9 mouse cellular contexts compared by ENCODE assay signal in the genomic region with DNA sequence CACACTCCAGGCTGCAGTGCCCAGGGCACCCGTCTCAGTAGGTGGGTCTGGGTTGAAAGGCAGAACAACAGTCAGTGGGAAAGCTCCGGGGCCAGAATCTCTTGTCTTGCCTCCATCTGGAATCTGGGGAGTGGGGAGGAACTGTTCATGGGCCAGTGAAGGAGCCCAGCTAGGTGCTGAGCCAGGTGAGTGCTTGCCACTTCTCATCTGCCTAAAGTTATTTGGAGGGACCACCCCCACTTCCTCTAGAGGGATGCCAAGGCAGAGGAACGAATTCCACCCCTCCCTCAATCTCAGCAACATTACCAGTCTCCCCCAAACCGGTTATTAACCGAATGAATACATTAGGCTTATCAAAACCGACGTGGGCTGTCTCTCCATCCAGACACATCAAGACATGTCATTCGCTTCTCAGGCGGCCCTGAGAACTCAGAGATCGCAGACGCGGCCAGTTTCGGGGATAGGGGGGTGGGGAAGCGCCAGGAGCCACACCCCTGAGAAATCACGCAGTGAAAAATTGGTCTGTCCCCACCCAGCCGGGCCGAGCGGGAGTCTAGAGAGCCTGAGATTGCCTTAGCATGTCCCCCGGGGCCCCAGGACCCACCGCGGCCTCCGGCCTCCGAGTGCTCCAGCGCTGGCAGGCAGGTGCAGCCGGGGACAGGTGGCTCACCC. TPM values are rescaled to one million over a fixed set of nuclear protein-coding genes. Genes with fewer than 3 reads are reported as not detected.
DNase-seq lines count a peak whose midpoint lies in the region; ATAC-seq and TF ChIP-seq lines count a peak whose summit lies in the region.
"Had no signal": no experiment of that assay in that cellular context is flagged by ENCODE, and none has a peak within 500 bp of the region (broad histone marks: within the 10 kb centered on the region; RNA-seq: fewer than 3 reads in every experiment).

No protein-coding gene starts in this region.

- ATAC-seq in forebrain, embryonic 14.5 days: no peak
- no peak for ATAC-seq in lung, embryonic 14.5 days (ENCODE audit: insufficient read depth)
- no peak for ATAC-seq in intestine, postnatal 0 days
- ATAC-seq in neural tube, embryonic 14.5 days (ENCODE audit: low read depth): no peak
- ATAC-seq in megakaryocyte progenitor cell, adult 5-6 weeks (replicated peaks; ENCODE audit: poor library complexity): no peak

- H3K27ac ChIP-seq in forebrain, embryonic 10.5 days: no peak overlapping the region
- no peak overlapping the region for H3K27ac ChIP-seq in forebrain, embryonic 14.5 days (ENCODE audit: low read depth, low read length)
- no peak overlapping the region for H3K27ac ChIP-seq in lung, embryonic 14.5 days (ENCODE audit: low read depth)
- H3K27ac ChIP-seq in intestine, postnatal 0 days (ENCODE audit: low read depth, low read length): no peak overlapping the region
- no peak overlapping the region for H3K27ac ChIP-seq in neural tube, embryonic 14.5 days (ENCODE audit: low read depth, low read length)

- peaks cover 21% of the 10 kb centered on the region for H3K4me1 ChIP-seq in forebrain, embryonic 10.5 days
- H3K4me1 ChIP-seq in forebrain, embryonic 14.5 days (ENCODE audit: control insufficient read depth, insufficient read depth, low read length): no peaks in the 10 kb centered on the region
- H3K4me1 ChIP-seq in lung, embryonic 14.5 days (ENCODE audit: insufficient read depth): peaks cover 12% of the 10 kb centered on the region; the same call in 1 of the 2 replicates
- peaks cover 5% of the 10 kb centered on the region for H3K4me1 ChIP-seq in intestine, postnatal 0 days (replicated peaks; ENCODE audit: control insufficient read depth, insufficient read depth, low read length)
- no peaks in the 10 kb centered on the region for H3K4me1 ChIP-seq in neural tube, embryonic 14.5 days (ENCODE audit: control insufficient read depth, insufficient read depth, low read length)

- no peaks in the 10 kb centered on the region for H3K36me3 ChIP-seq in forebrain, embryonic 10.5 days (replicated peaks)
- H3K36me3 ChIP-seq in forebrain, embryonic 14.5 days (ENCODE audit: control insufficient read depth, insufficient read depth, low read length): no peaks in the 10 kb centered on the region
- no peaks in the 10 kb centered on the region for H3K36me3 ChIP-seq in lung, embryonic 14.5 days (ENCODE audit: insufficient read depth)
- H3K36me3 ChIP-seq in intestine, postnatal 0 days (ENCODE audit: control insufficient read depth, insufficient read depth): no peaks in the 10 kb centered on the region
- no peaks in the 10 kb centered on the region for H3K36me3 ChIP-seq in neural tube, embryonic 14.5 days (ENCODE audit: control insufficient read depth, insufficient read depth, low read length)

- no peak overlapping the region for H3K9ac ChIP-seq in forebrain, embryonic 14.5 days (ENCODE audit: low read length)
- peak overlapping the region; percentile 47 for H3K9ac ChIP-seq in lung, embryonic 14.5 days
- H3K9ac ChIP-seq in intestine, postnatal 0 days (ENCODE audit: low read depth, low read length): no peak overlapping the region
- H3K9ac ChIP-seq in neural tube, embryonic 14.5 days (replicated peaks; ENCODE audit: low read depth, low read length): no peak overlapping the region

- no peak for DNase-seq in forebrain, embryonic 10.5 days (ENCODE audit: extremely low spot score, low spot score)
- no peak for DNase-seq in forebrain, embryonic 14.5 days (ENCODE audit: low spot score)
- DNase-seq in lung, embryonic 14.5 days: no peak
- no peak for DNase-seq in lung, postnatal 4 days
- DNase-seq in cerebellum, adult 11 months: no peak

- WGBS in forebrain, embryonic 10.5 days: 3% methylated on average over 25 of the region's 25 CpGs
- WGBS in forebrain, embryonic 14.5 days: 2% methylated on average over 25 of the region's 25 CpGs
- WGBS in lung, embryonic 14.5 days: 3% methylated on average over 25 of the region's 25 CpGs
- 4% methylated on average over 25 of the region's 25 CpGs for WGBS in intestine, postnatal 0 days
- WGBS in neural tube, embryonic 14.5 days: 3% methylated on average over 25 of the region's 25 CpGs

- no peak for TF ChIP-seq CTCF in lung, embryonic 14.5 days (IDR thresholded peaks at IDR 0.05; ENCODE audit: low read depth)
- TF ChIP-seq CTCF in intestine, postnatal 0 days (IDR thresholded peaks at IDR 0.05; ENCODE audit: low read depth): no peak

- peak overlapping the region; percentile 48 for H3K4me3 ChIP-seq in forebrain, embryonic 10.5 days
- H3K4me3 ChIP-seq in forebrain, embryonic 14.5 days (ENCODE audit: low read depth, low read length): no peak overlapping the region
- peak overlapping the region; percentile 43 for H3K4me3 ChIP-seq in lung, embryonic 14.5 days (ENCODE audit: low read depth, low read length)
- H3K4me3 ChIP-seq in intestine, postnatal 0 days (ENCODE audit: low read depth, low read length): peak overlapping the region; percentile 49
- H3K4me3 ChIP-seq in neural tube, embryonic 14.5 days (ENCODE audit: low read depth, low read length): no peak overlapping the region

- H3K27me3 ChIP-seq in forebrain, embryonic 10.5 days (ENCODE audit: poor library complexity, severe bottlenecking): peaks cover 84% of the 10 kb centered on the region
- H3K27me3 ChIP-seq in forebrain, embryonic 14.5 days (replicated peaks; ENCODE audit: control insufficient read depth, insufficient read depth, low read length): peaks cover 37% of the 10 kb centered on the region
- peaks cover 43% of the 10 kb centered on the region for H3K27me3 ChIP-seq in lung, embryonic 14.5 days (ENCODE audit: insufficient read depth, low read length)
- peaks cover 21% of the 10 kb centered on the region for H3K27me3 ChIP-seq in intestine, postnatal 0 days (replicated peaks; ENCODE audit: control insufficient read depth, insufficient read depth, low read length)
- H3K27me3 ChIP-seq in neural tube, embryonic 14.5 days (ENCODE audit: control insufficient read depth, insufficient read depth, low read length): peaks cover 32% of the 10 kb centered on the region

- H3K4me2 ChIP-seq in forebrain, embryonic 14.5 days (ENCODE audit: low read length): no peak overlapping the region
- peak overlapping the region; percentile 61 for H3K4me2 ChIP-seq in lung, embryonic 14.5 days
- peak overlapping the region; percentile 88 for H3K4me2 ChIP-seq in intestine, postnatal 0 days (replicated peaks; ENCODE audit: low read depth)
- peak overlapping the region; percentile 29; the same call in 1 of the 2 replicates for H3K4me2 ChIP-seq in neural tube, embryonic 14.5 days (ENCODE audit: low read depth, low read length)

- no peaks in the 10 kb centered on the region for H3K9me3 ChIP-seq in forebrain, embryonic 10.5 days
- no peaks in the 10 kb centered on the region for H3K9me3 ChIP-seq in forebrain, embryonic 14.5 days (replicated peaks; ENCODE audit: control insufficient read depth, low read length)
- no peaks in the 10 kb centered on the region for H3K9me3 ChIP-seq in lung, embryonic 14.5 days (ENCODE audit: low read depth, low read length)
- H3K9me3 ChIP-seq in intestine, postnatal 0 days (ENCODE audit: control insufficient read depth): no peaks in the 10 kb centered on the region
- no peaks in the 10 kb centered on the region for H3K9me3 ChIP-seq in neural tube, embryonic 14.5 days (ENCODE audit: control insufficient read depth, low read length)

RNA-seq across cellular contexts. Expression of a gene that starts 0.8 kb away (rescaled TPM):
- polyA plus RNA-seq in forebrain, embryonic 10.5 days (2016; fragmentation: Nextera tagmentation; extraction: Ambion mirVana): 0.81 and 0.95 TPM in 2 replicates
- polyA plus RNA-seq in forebrain, embryonic 14.5 days (2014; fragmentation: Nextera tagmentation; extraction: Ambion mirVana): 0.08 and 0.11 TPM in 2 replicates
- polyA plus RNA-seq in lung, embryonic 14.5 days (2014; fragmentation: Nextera tagmentation; extraction: Ambion mirVana): 3.7 and 4.7 TPM in 2 replicates
- polyA plus RNA-seq in intestine, postnatal 0 days (2015; fragmentation: Nextera tagmentation; extraction: Ambion mirVana): 0.69 and 0.86 TPM in 2 replicates
- 0.35 and 0.37 TPM in 2 replicates for polyA plus RNA-seq in neural tube, embryonic 14.5 days (2014; fragmentation: Nextera tagmentation; extraction: Ambion mirVana)
- not detected in 2 replicates for total RNA-seq in megakaryocyte progenitor cell, adult 5-6 weeks (2015)
- not detected in 2 replicates for total RNA-seq in megakaryocyte progenitor cell, adult 5-6 weeks (2017)
- total RNA-seq: granulocyte monocyte progenitor cell, adult 5-6 weeks had no signal

RNA-seq across cellular contexts. Expression of a gene that starts 15.5 kb away (rescaled TPM):
- polyA plus RNA-seq in forebrain, embryonic 10.5 days (2016; fragmentation: Nextera tagmentation; extraction: Ambion mirVana): 0.09 and 0.14 TPM in 2 replicates
- 0.17 TPM in 1 of 2 replicates, not detected in the other for polyA plus RNA-seq in forebrain, embryonic 14.5 days (2014; fragmentation: Nextera tagmentation; extraction: Ambion mirVana)
- 0.49 and 0.86 TPM in 2 replicates for polyA plus RNA-seq in lung, embryonic 14.5 days (2014; fragmentation: Nextera tagmentation; extraction: Ambion mirVana)
- not detected in 2 replicates for polyA plus RNA-seq in intestine, postnatal 0 days (2015; fragmentation: Nextera tagmentation; extraction: Ambion mirVana)
- 0.27 and 0.28 TPM in 2 replicates for polyA plus RNA-seq in neural tube, embryonic 14.5 days (2014; fragmentation: Nextera tagmentation; extraction: Ambion mirVana)
- total RNA-seq in megakaryocyte progenitor cell, adult 5-6 weeks (2015): not detected in 2 replicates
- not detected in 2 replicates for total RNA-seq in megakaryocyte progenitor cell, adult 5-6 weeks (2017)
- total RNA-seq: granulocyte monocyte progenitor cell, adult 5-6 weeks had no signal

Comparison
In these comparisons a context has a peak if more than half of its experiments do, and no peak if none do; other contexts are left out.
1. H3K4me3 ChIP-seq: peak in forebrain, embryonic 10.5 days (single experiment), lung, embryonic 14.5 days (single experiment) and intestine, postnatal 0 days (single experiment); none in forebrain, embryonic 14.5 days (single experiment) and neural tube, embryonic 14.5 days (single experiment).